Mouse (Mus musculus): ENCODE measurements around the gene Dtd2. TPM values are rescaled to one million over a fixed set of nuclear protein-coding genes. Genes with fewer than 3 reads are reported as not detected.

Gene Dtd2
- 5.7 TPM for polyA plus RNA-seq (2017; shearing (Covaris generic))

GRCm38 (mm10) chr12:52005877-52006632 lies at the start of gene Dtd2:
Gene Dtd2 (minus strand): TSS chr12:52006501.

GRCm38 (mm10) chr12:52027963-52028362 lies 21.7 kb upstream of the Dtd2 start, which contains the start of gene Gpr33:
Gene Gpr33 (minus strand): TSS chr12:52028063.

GRCm38 (mm10) chr12:51971070-51971664 lies 35.1 kb downstream of the Dtd2 start, which contains the start of gene Heatr5a:
Gene Heatr5a (minus strand): TSS chr12:51971321.

Other genes starting within 250 kb of the Dtd2 start
- gene Hectd1, start 177.0 kb downstream of the Dtd2 start, polyA plus RNA-seq (2017; shearing (Covaris generic)) = 116 TPM
- gene Heatr5a, start 35.2 kb downstream of the Dtd2 start, polyA plus RNA-seq (2017; shearing (Covaris generic)) = 35.2 TPM
- gene Gpr33, start 21.6 kb upstream of the Dtd2 start, polyA plus RNA-seq (2017; shearing (Covaris generic)) = not detected
- gene Nubpl, start 91.2 kb upstream of the Dtd2 start, polyA plus RNA-seq (2017; shearing (Covaris generic)) = 5.2 TPM